Mouse (Mus musculus): Measurements from ENCODE around the gene Tmem119.
"Not testable (repeated sequence)": the region's sequence is repeated elsewhere in the genome, so short reads cannot be mapped to it uniquely, and the experiment has no call there.

Tmem119 gene

DNA sequence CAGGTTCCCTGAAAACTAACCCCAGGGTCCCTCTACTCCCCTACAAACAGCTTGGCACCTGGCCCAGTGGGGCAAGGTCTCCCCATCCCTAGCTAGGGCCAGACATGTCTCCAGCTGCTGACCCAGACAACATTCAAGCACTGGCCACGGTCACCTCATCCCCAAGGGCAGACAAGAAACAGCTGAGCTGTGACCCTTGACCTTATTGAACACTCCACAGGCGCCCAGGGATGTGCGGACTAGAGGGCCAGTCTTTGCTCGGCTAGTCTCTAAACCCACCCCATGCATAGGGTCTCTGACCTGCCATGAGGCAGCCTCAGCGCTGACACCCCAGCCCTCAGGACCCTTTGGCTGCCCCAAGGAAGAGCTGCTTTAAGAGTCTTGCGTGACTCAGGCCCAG is 11.7 kb downstream of the Tmem119 start:
- DNase-seq (ENCODE audit: low spot score): no peak

DNA sequence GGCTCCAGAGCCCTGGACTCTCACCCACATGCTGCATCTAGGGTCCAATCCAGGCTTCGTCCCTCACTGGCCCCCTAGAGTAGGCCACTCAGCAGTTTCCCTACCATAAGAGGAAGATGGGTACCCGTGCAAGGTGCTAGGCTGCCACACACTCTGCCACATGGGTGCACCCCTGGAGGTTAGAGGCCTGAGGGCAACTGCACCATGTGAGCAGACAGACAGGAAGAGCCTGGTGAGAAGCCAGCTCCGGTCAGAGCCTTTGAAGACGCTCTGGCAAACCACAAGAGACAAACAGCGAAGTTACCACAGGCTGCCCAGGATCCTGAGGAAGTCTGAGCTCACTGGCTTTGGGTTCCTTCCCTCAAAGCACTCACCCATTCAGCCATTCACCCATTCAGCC is 13.3 kb downstream of the Tmem119 start:
- DNase-seq (ENCODE audit: low spot score): no peak

DNA sequence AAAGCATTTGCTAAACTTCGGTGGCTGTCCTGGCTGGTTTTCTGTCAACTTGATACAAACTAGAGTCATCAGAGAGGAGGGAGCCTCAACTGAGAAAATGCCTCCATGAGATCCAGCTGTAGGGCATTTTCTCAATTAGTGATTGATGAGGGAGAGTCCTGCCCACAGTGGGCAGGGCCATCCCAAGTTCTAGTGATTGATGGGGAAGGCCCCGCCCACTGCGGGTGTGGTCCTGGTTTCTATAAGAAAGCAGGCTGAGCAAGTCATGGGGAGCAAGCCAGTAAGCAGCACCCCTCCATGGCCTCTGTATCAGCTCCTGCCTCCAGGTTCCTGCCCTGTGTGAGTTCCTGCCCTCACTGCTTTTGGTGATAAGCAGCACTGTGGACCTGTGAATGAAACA is 16.2 kb downstream of the Tmem119 start:
- DNase-seq (ENCODE audit: low spot score): not testable (repeated sequence)

DNA sequence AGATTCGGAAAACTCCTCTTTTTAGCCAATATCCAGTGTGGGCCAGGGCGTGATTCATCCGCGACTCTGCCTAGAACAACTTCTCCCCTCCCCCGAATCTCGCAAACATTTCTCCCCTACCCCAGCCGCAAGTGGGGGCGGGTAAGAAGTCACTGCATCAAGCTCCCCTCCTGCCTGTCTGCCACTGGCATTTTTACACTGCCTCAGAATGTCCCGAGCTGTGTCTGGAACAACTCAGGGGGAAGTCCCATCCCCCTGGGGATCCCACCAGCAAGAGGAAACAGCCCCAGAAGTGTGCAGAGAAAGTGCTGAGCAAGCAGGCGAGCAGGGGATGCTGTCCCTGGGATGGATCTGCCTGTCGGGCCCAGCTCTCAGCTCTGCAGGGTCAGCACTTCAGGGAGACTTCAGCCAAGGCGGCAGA is 16.7 kb downstream of the Tmem119 start:
- peak; percentile 27 for DNase-seq (ENCODE audit: low spot score)

DNA sequence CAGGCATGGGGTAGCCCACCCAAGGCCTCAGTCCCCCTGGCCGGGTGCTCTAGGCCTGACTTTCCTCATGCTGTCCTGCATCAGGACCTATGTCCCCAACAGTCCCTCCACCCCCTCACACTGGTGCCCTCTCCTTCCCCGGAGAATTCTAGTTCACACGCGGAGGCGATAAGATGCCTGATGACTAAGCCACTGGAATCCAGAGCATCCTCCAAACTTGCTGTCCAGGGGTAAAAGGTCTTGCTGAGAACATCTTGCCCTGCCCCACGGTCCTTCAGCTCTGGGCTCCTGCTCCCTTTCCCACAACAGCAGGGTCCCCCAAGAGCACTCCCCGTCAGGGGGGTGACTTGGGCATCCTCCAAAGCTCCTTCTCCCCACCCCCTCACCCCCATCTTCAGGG is 17.7 kb downstream of the Tmem119 start:
- DNase-seq (ENCODE audit: low spot score): no peak

DNA sequence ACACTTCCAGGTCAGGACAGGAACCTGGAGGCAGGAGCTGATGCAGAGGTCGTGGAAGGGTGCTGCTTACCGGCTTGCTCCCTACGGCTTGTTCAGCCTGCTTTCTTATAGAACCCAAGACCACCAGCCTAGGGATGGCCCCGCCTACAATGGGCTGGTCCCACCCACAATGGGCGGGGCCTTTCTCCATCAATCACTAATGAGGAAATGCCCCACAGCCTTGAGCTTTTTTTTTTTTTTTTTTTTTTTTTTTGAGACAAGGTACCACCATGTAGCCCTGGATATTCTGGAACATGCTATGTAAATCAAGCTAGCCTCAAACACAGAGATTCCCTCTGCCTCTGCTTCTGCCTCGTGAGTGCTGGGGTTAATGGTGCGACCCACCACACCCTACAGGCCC is 18.4 kb downstream of the Tmem119 start:
- DNase-seq (ENCODE audit: low spot score): no peak

DNA sequence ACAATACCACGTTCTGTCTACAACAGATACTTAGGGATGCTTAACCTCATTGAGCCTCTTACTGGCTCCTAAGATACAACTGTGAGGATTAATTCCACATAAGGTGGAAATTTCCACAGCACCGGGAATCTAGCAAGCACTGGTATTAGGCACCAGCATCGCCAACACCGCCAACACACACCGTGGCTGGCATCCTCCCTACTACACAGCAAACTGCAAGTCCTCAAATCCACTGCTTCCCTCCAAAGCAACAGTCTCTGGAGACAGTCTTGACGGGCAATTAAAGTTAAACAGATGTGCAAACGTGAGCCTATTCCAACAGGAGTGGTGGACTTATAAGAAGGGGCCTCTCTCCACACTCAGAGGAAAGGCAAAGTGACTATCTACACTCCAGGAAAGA is 19.1 kb downstream of the Tmem119 start:
- no peak for DNase-seq (ENCODE audit: low spot score)

DNA sequence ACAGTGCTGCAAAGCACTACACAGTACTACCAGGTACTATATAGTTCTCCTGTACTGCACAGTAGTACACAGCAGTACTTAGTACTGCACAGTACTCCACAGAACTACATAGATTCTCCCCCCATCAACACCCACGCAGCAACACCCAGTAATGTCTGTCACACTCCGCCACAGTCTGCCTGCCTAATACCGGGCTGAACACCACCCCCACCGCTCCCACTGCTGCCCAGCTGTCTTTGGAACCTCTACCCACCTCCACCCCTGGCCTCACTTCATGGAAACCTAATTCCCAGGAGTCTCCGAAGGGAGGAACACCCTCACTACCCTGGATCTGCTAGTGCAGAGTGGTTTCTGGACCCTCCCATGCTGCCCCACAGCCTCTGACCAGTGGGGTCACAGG is 19.6 kb downstream of the Tmem119 start:
- no peak for DNase-seq (ENCODE audit: low spot score)

DNA sequence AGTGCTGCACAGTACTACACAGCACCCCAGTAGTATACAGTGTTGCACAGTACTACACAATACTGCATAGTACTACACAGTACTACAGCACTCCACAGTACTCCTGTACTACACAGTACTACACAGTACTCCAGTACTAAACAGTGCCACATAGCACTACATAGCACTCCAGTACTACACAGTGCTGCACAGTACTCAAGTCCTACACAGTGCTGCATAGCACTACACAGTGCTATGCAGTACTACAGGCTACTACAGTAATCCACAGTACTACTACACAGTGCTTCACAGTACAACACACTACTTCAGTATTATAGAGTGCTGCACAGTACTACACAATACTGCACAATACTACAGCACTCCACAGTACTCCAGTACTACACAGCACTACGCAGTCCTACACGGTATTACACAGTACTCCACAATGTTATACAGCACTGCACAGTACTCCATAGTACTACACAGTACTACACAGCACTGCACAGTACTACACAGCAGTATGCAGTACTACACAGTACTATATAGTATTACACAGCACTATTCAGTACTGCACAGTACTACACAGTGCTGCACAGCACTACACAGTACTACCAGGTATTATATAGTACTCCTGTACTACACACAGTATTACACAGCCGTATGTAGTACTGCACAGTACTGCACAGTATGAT is 20.1 kb downstream of the Tmem119 start:
- DNase-seq (ENCODE audit: low spot score): no peak

DNA sequence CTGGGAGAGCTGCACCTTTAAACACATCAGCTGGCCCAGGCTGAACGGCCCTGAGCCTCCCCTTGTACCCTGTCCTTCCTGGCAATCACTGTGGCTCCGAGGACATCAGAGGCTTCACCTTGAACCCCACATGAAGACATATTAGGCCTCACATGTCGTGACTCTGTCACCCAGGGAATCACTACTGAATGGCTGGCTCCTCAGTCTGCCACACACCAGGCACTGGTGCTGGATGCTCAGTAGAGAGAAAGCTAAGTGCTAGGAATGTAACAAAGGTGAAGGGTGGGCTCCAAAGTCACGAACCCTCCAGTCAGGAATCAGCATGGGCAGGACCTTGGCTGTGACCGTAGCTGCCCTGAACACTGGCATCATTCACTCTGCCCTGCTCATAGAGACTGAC is 20.7 kb downstream of the Tmem119 start:
- no peak for DNase-seq (ENCODE audit: low spot score)

DNA sequence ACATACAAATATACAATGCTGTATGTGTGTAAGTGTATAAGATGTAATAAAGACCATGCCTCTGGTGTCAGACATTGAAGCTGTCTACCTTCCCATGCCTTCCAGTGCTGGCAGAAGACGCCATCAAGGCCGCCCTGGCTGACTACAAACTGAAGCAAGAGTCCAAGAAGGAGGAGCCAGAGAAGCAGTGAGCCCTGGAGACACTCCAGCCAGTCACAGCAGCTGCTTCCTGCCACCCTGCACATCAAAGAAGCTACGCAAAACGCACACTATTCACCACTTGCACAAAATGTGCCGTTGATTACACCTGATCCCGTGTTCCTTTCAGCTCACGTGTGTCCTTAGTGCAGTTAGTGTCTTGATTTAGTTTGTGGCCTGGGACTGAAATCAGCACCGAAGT is 22.6 kb downstream of the Tmem119 start:
- not testable (repeated sequence) for DNase-seq (ENCODE audit: low spot score)

DNA sequence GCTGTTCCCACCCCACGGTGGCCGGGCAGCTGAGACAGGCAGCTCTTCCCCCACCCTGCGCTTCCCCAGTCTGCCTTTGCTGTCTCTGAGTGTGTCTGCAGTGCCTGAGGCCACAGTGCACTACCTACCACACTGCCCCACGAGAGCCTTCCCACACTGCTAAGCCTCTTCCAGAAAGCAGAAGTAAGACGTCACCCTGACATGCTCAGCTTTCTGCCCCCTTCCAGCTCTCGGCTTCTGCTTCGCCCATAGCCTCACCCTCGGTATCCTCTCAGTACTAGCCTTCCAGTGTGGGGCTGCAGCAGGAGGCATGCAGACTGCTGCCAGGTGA is 23.5 kb downstream of the Tmem119 start:
- no peak for DNase-seq (ENCODE audit: low spot score)

DNA sequence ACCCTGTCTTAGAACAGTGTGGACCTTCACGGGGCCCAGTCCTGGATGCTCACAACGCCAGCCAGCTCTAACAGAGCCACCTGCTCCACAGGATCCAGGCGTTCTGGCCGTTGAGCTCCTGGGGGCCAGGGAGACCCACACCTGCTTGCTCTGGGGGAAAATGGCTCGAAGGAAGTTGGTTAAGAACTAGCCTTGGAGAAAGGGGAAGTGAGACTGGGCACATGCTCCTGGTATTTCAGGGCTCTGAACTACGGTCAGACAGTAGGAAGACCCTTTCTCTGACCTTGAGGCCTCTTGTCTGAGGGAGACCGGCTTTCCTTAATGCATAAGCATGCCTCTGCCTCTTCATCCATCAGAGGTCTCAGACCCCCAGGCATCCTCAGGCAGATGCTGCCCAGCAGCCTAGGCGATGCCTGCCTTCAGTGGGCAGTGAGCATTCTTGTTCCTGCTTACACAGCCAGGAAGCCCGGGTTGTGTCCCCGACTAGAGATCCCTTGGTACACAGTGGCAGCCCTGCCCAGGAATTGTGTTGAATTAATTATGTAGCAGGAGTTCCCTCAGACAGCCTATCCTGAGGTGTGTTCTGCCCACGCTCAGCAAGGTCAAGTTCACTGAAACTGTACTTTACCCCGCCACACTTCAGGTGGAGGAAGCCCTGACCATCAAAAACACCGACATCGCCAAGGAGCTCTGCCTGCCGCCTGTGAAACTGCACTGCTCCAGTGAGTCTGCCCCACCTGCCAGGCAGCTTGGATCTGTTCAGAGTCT is 24.0 kb downstream of the Tmem119 start:
- DNase-seq (ENCODE audit: low spot score): no peak

DNA sequence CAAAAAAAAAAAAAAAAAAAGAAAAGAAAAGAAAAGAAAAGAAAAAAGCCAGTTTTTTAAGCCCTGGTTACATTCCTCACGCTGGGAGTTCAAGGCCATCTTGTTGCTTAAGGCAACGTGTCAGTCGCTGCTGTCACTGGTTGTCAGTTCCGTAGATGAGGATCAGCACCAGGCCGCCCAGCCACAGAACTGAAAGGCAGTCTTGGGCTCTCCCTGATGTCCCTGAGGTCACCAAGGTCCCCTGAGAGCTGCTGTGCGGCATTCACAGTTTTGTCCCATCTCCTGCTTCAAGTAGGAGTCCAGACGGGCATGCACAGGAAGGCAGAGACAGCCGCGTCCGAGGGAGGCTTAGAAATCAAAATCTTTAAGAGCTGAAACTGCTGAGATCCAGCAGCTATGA is 24.7 kb downstream of the Tmem119 start:
- DNase-seq (ENCODE audit: low spot score): no peak

DNA sequence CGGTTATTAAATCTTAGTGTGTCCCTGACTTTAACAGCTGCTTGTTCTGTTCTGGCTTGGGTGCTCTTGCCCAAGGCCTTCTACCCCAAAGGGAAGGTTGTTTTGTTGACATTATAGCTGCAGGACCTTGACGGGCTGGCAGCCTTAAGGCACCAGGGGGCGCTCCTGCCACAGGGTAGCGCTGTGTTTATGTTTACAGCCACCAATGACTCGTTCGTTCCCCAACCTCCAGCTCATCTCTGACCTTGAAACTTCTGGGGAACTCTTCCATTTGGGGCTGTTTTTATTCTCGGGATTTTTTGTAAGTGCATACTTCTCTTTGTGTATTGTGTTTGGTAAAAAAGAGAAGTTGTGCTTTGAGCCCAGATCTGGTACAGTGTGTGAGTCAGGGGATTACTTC is 26.7 kb downstream of the Tmem119 start:
- DNase-seq (ENCODE audit: low spot score): peak; percentile 91

DNA sequence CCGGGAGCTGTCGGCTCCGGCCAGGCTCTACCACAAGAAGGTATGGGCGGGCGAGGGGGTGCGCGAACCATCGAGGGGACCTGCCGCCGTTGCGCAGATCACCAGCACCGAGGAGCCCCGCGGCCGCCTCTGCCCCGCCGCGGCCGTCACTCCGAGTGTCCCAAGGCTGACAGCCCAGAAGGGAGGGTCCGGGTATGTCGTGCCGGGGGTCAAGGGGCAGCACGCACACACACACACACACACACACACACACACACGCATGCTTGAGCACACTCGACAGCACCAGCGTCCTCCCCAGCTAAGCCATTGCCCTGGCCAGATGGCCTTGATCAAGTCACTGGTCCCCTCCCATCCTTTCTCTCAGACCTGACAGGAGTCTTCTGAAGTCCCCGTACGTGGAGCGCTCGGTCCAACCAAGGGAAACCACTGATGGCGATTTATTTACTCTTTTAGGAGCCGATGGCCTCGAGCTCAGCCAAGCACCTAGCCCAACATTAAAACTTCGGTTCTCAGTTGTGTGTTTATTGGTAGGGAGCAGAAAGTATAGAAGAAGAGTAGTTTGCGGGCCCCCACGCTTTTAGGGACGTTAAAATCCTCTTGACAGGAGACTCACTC is 27.3 kb downstream of the Tmem119 start:
- no peak for DNase-seq (ENCODE audit: low spot score)

DNA sequence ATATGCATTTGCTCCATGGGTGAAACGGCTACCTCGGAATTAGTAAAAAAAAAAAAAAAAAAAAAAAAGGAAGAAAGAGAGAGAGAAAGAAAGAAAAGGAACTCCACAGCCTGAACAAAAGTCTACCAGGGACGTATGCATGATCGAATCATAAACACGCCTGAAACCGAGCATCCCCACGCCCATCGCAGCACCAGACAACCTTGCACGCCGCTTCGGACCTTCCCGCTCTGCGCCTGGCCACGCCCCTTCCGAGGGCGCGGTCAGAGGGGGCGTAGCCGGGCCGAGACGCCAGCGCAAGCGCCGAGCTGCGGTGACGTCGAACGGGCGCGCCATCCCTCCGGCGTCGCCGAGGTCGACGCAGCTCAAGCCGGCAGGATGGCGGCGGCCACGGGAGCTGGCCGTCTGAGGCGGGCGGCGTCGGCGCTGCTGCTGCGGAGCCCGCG is 27.8 kb downstream of the Tmem119 start, which contains the start of the genes Sart3 and Iscu:
TSS of gene Sart3 (minus strand) at position 61 of the 446 bp plus-strand sequence.
TSS of gene Iscu (plus strand) at position 299 of the 446 bp plus-strand sequence.
- peak; percentile 96 for DNase-seq (ENCODE audit: low spot score)

DNA sequence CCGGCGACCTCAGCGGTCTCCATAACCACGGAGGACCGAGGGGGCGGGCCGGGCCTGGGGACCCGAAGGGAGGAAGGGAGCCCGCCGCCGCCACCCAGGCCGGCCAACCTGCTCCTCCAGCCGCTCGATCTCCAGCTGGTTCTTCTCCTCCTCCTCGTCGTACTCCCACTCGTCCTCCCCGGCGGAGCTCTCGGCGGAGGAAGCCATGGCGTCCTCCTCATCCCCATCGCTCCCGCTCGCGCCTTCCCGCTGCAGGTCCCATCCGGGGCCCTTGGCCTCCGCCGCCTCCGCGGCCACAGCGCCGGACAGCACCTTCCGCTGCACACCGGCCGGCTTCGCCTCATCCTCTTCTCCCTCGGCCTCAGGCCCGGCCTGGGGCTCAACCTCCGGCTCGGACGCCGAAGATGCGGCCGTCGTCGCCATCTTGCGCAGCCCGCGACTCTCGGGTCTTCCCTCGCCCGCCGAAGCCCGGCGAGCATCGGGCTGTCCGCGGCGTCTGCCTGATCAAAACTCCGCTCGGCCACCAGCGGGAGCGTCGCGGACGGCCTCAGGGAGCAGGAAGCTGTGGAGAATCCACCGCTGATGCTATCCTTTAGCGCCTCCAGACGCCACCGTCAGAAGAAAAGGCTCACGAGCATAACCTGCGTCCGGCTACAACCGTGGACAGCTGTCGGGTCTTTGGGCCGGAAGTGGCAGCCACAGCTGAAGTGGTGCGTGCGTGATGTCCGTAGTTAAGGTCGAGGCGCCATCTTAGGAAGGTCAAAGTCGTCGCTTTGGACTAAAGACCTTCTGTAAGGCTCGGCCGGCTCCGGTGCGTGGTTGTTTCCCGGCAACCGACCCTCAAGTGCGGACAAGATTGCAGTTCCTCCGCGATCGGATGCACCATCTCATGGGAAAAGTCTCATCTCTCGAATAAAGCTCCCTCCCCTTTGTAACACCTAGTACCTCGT is 28.8 kb downstream of the Tmem119 start:
- peak; percentile 79 for DNase-seq (ENCODE audit: low spot score)

DNA sequence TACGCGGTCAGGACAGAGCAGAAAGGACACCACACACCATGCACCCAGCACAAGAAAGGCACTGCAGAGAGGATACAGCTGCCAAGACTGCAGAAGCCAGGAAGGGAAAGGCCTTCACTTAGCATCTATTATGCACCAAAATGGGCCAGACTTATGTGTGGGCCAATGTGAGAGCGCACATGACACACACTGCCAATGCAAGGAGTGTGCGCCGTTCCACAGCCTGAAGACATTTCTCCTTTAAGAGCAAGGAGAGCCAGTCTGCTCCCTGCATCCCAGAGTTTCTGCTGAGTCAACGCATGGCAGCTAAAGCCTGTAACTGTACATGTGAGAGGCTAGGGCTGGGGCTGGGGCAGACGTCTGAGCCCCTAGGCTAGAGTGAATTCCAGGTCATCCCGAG is 31.5 kb downstream of the Tmem119 start:
- DNase-seq (ENCODE audit: low spot score): no peak

DNA sequence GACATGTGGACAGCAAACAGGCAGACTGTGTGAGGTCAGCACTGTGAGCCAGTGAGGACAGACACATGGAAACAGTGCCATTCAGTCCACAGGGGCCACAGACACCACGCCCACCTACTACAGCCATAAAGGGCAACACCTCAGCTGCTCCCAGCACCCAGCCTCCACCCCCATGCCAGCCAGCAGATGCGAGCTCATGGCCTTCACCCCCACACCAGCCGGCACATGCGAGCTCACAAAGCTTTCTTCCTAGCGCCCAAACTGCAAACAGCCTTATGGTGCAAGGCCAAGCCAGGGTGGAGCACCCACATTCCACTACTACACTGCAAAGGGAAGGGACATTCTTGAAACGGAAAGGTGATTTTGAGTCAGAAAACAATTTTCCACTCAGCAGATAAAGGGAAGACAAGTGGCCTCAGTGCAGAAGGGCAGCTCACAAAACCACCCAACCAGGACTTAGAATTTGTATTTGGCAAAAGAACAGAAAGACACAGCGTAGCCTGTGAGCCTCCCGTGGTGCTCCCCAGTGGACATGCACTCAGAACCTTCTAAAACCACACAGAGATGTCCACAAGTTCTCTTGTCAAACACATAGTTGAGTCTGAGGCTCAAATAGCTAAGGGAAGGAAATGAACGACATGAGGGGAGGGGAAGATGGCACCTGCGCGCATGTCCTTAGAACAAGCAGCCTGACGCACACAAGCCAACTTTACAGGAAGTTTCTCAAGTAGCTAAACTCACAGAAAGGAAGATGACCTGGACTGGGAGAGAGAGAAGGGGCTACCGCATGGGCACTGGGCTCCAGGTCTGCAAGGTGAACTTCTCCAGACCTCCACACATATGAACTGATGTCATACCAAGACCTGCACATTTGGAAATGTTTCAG is 34.4 kb downstream of the Tmem119 start:
- no peak for DNase-seq (ENCODE audit: low spot score)

DNA sequence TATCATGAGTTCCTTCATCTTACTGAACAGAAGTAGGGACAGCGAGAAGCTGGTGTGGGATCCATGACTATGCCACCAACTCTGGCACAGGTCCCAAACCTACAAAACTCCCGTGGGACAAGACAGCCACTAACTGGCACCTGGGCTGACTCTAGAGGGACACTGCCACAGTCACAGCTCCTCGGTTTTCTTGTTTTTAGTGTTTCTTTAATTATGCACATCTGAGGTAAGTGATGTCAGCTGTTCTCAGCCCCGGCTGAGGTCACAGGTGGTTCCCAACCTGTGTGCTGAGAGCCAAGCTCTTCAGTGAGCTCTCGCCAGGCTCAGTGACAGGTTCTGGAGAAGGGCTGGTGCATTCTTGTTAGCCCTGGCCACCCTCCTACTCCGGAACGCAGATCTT is 35.9 kb downstream of the Tmem119 start:
- DNase-seq (ENCODE audit: low spot score): no peak

Data from urinary bladder, postnatal 25 days (tissue).